Comparison of ENCODE assay signal across 8 mouse cellular contexts in the genomic region with DNA sequence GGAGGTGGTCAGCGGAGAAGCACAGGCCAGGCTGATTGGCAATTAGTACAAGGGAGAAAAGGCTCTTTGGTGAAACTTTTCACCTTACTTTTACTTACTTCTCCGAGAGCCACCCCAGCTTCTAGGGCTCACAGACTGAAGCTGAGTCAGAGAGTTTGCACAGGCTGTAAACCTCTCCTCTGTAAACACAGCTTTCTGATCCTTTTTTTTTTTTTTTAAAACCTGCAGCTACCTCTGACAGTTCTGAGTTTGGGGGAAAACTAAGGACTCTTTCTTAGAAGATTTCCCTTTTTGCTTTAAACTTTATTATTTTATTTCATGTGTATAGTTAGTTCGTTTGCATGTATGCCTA. TPM values are rescaled to one million over a fixed set of nuclear protein-coding genes. Genes with fewer than 3 reads are reported as not detected.
DNase-seq lines count a peak whose midpoint lies in the region; ATAC-seq and TF ChIP-seq lines count a peak whose summit lies in the region.

No protein-coding gene starts in this region.

- no peak overlapping the region for H3K9ac ChIP-seq in intestine, embryonic 14.5 days (ENCODE audit: low read length)
- H3K9ac ChIP-seq in neural tube, embryonic 12.5 days = no peak overlapping the region

- peaks cover 62% of the 10 kb centered on the region for H3K27me3 ChIP-seq in embryonic facial prominence, embryonic 10.5 days (replicated peaks; ENCODE audit: low read depth, poor library complexity, severe bottlenecking)
- peaks cover 15% of the 10 kb centered on the region; the same call in 1 of the 2 replicates for H3K27me3 ChIP-seq in intestine, embryonic 14.5 days (replicated peaks; ENCODE audit: control insufficient read depth, insufficient read depth, low read length)
- peaks cover 24% of the 10 kb centered on the region for H3K27me3 ChIP-seq in neural tube, embryonic 12.5 days (replicated peaks)

- DNase-seq in left cerebral cortex, adult 2 months (ENCODE audit: extremely low spot score in 1 of 2, low spot score in 2 of 2) = no peak
- DNase-seq in left cerebral cortex, postnatal 10 days (ENCODE audit: extremely low spot score in 1 of 2, low spot score in 2 of 2) = no peak
- DNase-seq in embryonic facial prominence, embryonic 10.5 days (ENCODE audit: low spot score) = no peak
- DNase-seq in intestine, embryonic 14.5 days (ENCODE audit: low spot score) = no peak
- no peak for DNase-seq in gastrocnemius, postnatal 36 days
- DNase-seq in left cerebral cortex, postnatal 4 days = no peak
- DNase-seq in right cerebral cortex, postnatal 36 days (ENCODE audit: low spot score in 2 of 2) = no peak

- WGBS in embryonic facial prominence, embryonic 10.5 days = 30% methylated on average over 3 of the region's 3 CpGs
- WGBS in intestine, embryonic 14.5 days = 21% methylated on average over 3 of the region's 3 CpGs
- WGBS in neural tube, embryonic 12.5 days = 28% methylated on average over 3 of the region's 3 CpGs

- no peaks in the 10 kb centered on the region for H3K36me3 ChIP-seq in embryonic facial prominence, embryonic 10.5 days (replicated peaks)
- H3K36me3 ChIP-seq in intestine, embryonic 14.5 days (ENCODE audit: control insufficient read depth, insufficient read depth, low read length) = no peaks in the 10 kb centered on the region
- H3K36me3 ChIP-seq in neural tube, embryonic 12.5 days = no peaks in the 10 kb centered on the region

- H3K27ac ChIP-seq in left cerebral cortex, adult 2 months = no peak overlapping the region; the same call in 1 of the 2 replicates
- no peak overlapping the region for H3K27ac ChIP-seq in embryonic facial prominence, embryonic 10.5 days (replicated peaks)
- H3K27ac ChIP-seq in intestine, embryonic 14.5 days (ENCODE audit: low read depth) = no peak overlapping the region
- H3K27ac ChIP-seq in neural tube, embryonic 12.5 days = no peak overlapping the region

- ATAC-seq in intestine, embryonic 14.5 days (replicated peaks; ENCODE audit: low FRiP score, low TSS enrichment, low read depth) = peak; percentile 29; the same call in 1 of the 2 replicates
- no peak for ATAC-seq in neural tube, embryonic 12.5 days (ENCODE audit: low FRiP score, low read depth)

- peaks cover 9% of the 10 kb centered on the region for H3K4me1 ChIP-seq in embryonic facial prominence, embryonic 10.5 days
- no peaks in the 10 kb centered on the region for H3K4me1 ChIP-seq in intestine, embryonic 14.5 days (replicated peaks; ENCODE audit: control insufficient read depth, insufficient read depth, low read length)
- H3K4me1 ChIP-seq in neural tube, embryonic 12.5 days = peaks cover 8% of the 10 kb centered on the region; the same call in 1 of the 2 replicates

- peak overlapping the region; percentile 76 for H3K4me2 ChIP-seq in intestine, embryonic 14.5 days (ENCODE audit: low read length)
- H3K4me2 ChIP-seq in neural tube, embryonic 12.5 days (replicated peaks) = peak overlapping the region; percentile 69

- no peak for TF ChIP-seq CTCF in left cerebral cortex, adult 2 months (IDR thresholded peaks at IDR 0.05)

- intact Hi-C loops in left cerebral cortex, adult 2 months (cut with DNase I) = no loop called here
- intact Hi-C loops in left cerebral cortex, postnatal 10 days (cut with DNase I) = no loop called here
- intact Hi-C loops in gastrocnemius, postnatal 36 days (cut with DNase I) = no loop called here
- intact Hi-C loops in left cerebral cortex, postnatal 4 days (cut with DNase I) = no loop called here

- H3K9me3 ChIP-seq in embryonic facial prominence, embryonic 10.5 days = no peaks in the 10 kb centered on the region
- no peaks in the 10 kb centered on the region for H3K9me3 ChIP-seq in intestine, embryonic 14.5 days (ENCODE audit: control insufficient read depth, low read length)
- H3K9me3 ChIP-seq in neural tube, embryonic 12.5 days = no peaks in the 10 kb centered on the region

- H3K4me3 ChIP-seq in left cerebral cortex, adult 2 months = peak overlapping the region; percentile 61
- H3K4me3 ChIP-seq in embryonic facial prominence, embryonic 10.5 days = peak overlapping the region; percentile 65
- peak overlapping the region; percentile 39 for H3K4me3 ChIP-seq in intestine, embryonic 14.5 days (ENCODE audit: low read depth, low read length)
- H3K4me3 ChIP-seq in neural tube, embryonic 12.5 days = peak overlapping the region; percentile 31

RNA-seq across cellular contexts. Expression of a gene that starts 0.7 kb away (rescaled TPM):
- total RNA-seq in left cerebral cortex, adult 2 months (2021) = 1 to 10 TPM; 4.6 to 7.0 TPM
- total RNA-seq in left cerebral cortex, postnatal 10 days (2021) = 1 to 10 TPM; 3.6 to 4.9 TPM
- 2.6 and 3.2 TPM in 2 replicates for polyA plus RNA-seq in embryonic facial prominence, embryonic 10.5 days (2016; fragmentation: Nextera tagmentation; extraction: Ambion mirVana)
- 13.9 and 17.7 TPM in 2 replicates for polyA plus RNA-seq in intestine, embryonic 14.5 days (2014; fragmentation: Nextera tagmentation; extraction: Ambion mirVana)
- 2.2 and 2.4 TPM in 2 replicates for polyA plus RNA-seq in neural tube, embryonic 12.5 days (2016; fragmentation: Nextera tagmentation; extraction: Ambion mirVana)
- 10 to 100 TPM; 25.2 to 25.4 TPM for total RNA-seq in gastrocnemius, postnatal 36 days (2021)
- 1 to 10 TPM; 1.6 to 4.1 TPM for total RNA-seq in left cerebral cortex, postnatal 4 days (2021)

RNA-seq across cellular contexts. Expression of a gene that starts 27.5 kb away (rescaled TPM):
- 10 to 100 TPM; 28.2 to 34.3 TPM for total RNA-seq in left cerebral cortex, adult 2 months (2021)
- total RNA-seq in left cerebral cortex, postnatal 10 days (2021) = 10 to 100 TPM; 41.7 to 44.0 TPM
- polyA plus RNA-seq in embryonic facial prominence, embryonic 10.5 days (2016; fragmentation: Nextera tagmentation; extraction: Ambion mirVana) = 63.6 and 64.4 TPM in 2 replicates
- polyA plus RNA-seq in intestine, embryonic 14.5 days (2014; fragmentation: Nextera tagmentation; extraction: Ambion mirVana) = 49.6 and 53.9 TPM in 2 replicates
- 74.1 and 75.6 TPM in 2 replicates for polyA plus RNA-seq in neural tube, embryonic 12.5 days (2016; fragmentation: Nextera tagmentation; extraction: Ambion mirVana)
- total RNA-seq in gastrocnemius, postnatal 36 days (2021) = 10 to 100 TPM; 16.0 to 16.8 TPM
- total RNA-seq in left cerebral cortex, postnatal 4 days (2021) = 10 to 100 TPM; 47.7 to 49.6 TPM
